Mouse (Mus musculus): ENCODE data around the gene Rnase11. TPM values are rescaled to one million over a fixed set of nuclear protein-coding genes. Genes with fewer than 3 reads are reported as not detected.

The Rnase11 gene
- total RNA-seq, 2 experiments from 2014 or later = not detected

GRCm38 (mm10) chr14:51083805-51084204 is 33.8 kb upstream of the Rnase11 start:
- intact Hi-C loops (cut with DNase I) = no loop called here

GRCm38 (mm10) chr14:51082599-51083581 is 32.9 kb upstream of the Rnase11 start:
- intact Hi-C loops (cut with DNase I) = no loop called here
- peak; percentile 38 to 65 for DNase-seq (ENCODE audit: low spot score in 2 of 2)

More at GRCm38 (mm10) chr14:51083805-51084204, 33.8 kb upstream of the Rnase11 start:
- no peak for DNase-seq (ENCODE audit: low spot score in 2 of 2)

GRCm38 (mm10) chr14:51081035-51081434 is 31.1 kb upstream of the Rnase11 start:
- intact Hi-C loops (cut with DNase I) = no loop called here
- DNase-seq (ENCODE audit: low spot score in 2 of 2) = no peak

GRCm38 (mm10) chr14:51079180-51079579 is 29.2 kb upstream of the Rnase11 start:
- intact Hi-C loops (cut with DNase I) = no loop called here

GRCm38 (mm10) chr14:51074335-51074734 is 24.4 kb upstream of the Rnase11 start, which contains the start of gene Olfr750:
Gene Olfr750, minus strand, starts transcription at chr14:51074435.
- intact Hi-C loops (cut with DNase I) = no loop called here
- no peak for DNase-seq (ENCODE audit: low spot score in 2 of 2)

More at GRCm38 (mm10) chr14:51079180-51079579, 29.2 kb upstream of the Rnase11 start:
- DNase-seq (ENCODE audit: low spot score in 2 of 2) = no peak

- intact Hi-C loops (cut with DNase I) = no loop called here
- DNase-seq (ENCODE audit: low spot score in 2 of 2) = no peak
These were observed 19.7 kb upstream of the Rnase11 start for GRCm38 (mm10) chr14:51069617-51070016.

- intact Hi-C loops (cut with DNase I) = no loop called here
- DNase-seq (ENCODE audit: low spot score in 2 of 2) = no peak
These were observed 19.0 kb upstream of the Rnase11 start for GRCm38 (mm10) chr14:51068956-51069355.

- intact Hi-C loops (cut with DNase I) = loop anchor here (5.0 kb wide), 1 partner anchor 83 kb away; no protein-coding TSS in a partner anchor
- DNase-seq (ENCODE audit: low spot score in 2 of 2) = no peak
These were observed 10.8 kb upstream of the Rnase11 start for GRCm38 (mm10) chr14:51060761-51061160.

GRCm38 (mm10) chr14:51057401-51057831 is 7.5 kb upstream of the Rnase11 start, which contains the start of gene Rnase12:
Gene Rnase12, minus strand, starts transcription at chr14:51057661.
- intact Hi-C loops (cut with DNase I) = no loop called here
- no peak for DNase-seq (ENCODE audit: low spot score in 2 of 2)

- intact Hi-C loops (cut with DNase I) = no loop called here
- no peak for DNase-seq (ENCODE audit: low spot score in 2 of 2)
These were observed 4.6 kb upstream of the Rnase11 start for GRCm38 (mm10) chr14:51054243-51055237.

GRCm38 (mm10) chr14:51053176-51053575 is 3.2 kb upstream of the Rnase11 start:
- intact Hi-C loops (cut with DNase I) = no loop called here
- no peak for DNase-seq (ENCODE audit: low spot score in 2 of 2)

GRCm38 (mm10) chr14:51051941-51052340 is 2.0 kb upstream of the Rnase11 start:
- intact Hi-C loops (cut with DNase I) = no loop called here
- DNase-seq (ENCODE audit: low spot score in 2 of 2) = no peak

GRCm38 (mm10) chr14:51047846-51048245 is 2.1 kb downstream of the Rnase11 start:
- intact Hi-C loops (cut with DNase I) = no loop called here
- no peak for DNase-seq (ENCODE audit: low spot score in 2 of 2)

GRCm38 (mm10) chr14:51041769-51042168 is 8.2 kb downstream of the Rnase11 start, which contains the start of gene Rnase9:
Gene Rnase9, minus strand, starts transcription at chr14:51041869.
- no peak for DNase-seq (ENCODE audit: low spot score in 2 of 2)

GRCm38 (mm10) chr14:51036214-51036613 is 13.7 kb downstream of the Rnase11 start:
- DNase-seq (ENCODE audit: low spot score in 2 of 2) = no peak
- intact Hi-C loops (cut with DNase I) = no loop called here

More at GRCm38 (mm10) chr14:51041769-51042168, 8.2 kb downstream of the Rnase11 start, which contains the start of gene Rnase9:
- intact Hi-C loops (cut with DNase I) = no loop called here

- intact Hi-C loops (cut with DNase I) = no loop called here
- no peak for DNase-seq (ENCODE audit: low spot score in 2 of 2)
These were observed 14.8 kb downstream of the Rnase11 start for GRCm38 (mm10) chr14:51035206-51035605.

- intact Hi-C loops (cut with DNase I) = loop anchor here (2.0 kb wide), 1 partner anchor 69 kb away; no protein-coding TSS in a partner anchor
These were observed 22.4 kb downstream of the Rnase11 start for GRCm38 (mm10) chr14:51027387-51028155.

GRCm38 (mm10) chr14:51026391-51027133 is 23.4 kb downstream of the Rnase11 start:
- intact Hi-C loops (cut with DNase I) = loop anchor here (1.0 to 2.0 kb wide), 2 partner anchors 37 to 70 kb away; no protein-coding TSS in a partner anchor
- DNase-seq (ENCODE audit: low spot score in 2 of 2) = peak; percentile 19 to 42

More at GRCm38 (mm10) chr14:51027387-51028155, 22.4 kb downstream of the Rnase11 start:
- no peak for DNase-seq (ENCODE audit: low spot score in 2 of 2)

Data from left cerebral cortex, postnatal 36 days (tissue).